Mouse (Mus musculus): ENCODE results near the gene Msx2.

DNA sequence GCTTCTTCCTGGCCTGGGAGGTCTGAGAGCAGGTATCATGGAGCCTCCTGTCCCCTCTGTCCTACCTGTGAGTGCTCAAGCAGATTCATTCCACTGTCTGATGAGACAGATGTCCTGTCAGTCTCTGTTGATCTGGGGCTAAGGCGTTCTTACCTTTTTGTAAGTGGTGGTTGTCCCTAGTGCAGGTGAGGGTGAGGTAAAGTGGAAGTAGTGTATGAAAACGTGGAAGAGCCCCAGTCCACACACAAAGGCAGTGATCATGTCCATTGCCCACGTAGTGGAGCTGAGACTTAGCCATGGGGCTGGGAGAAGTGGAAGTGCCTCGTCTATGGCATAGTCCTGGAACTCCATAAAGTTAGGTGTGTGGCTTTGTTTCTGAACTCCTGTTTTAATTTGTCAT, 51.7 kb downstream of the Msx2 start:
- TF ChIP-seq POLR2A (IDR thresholded peaks at IDR 0.05; ENCODE audit: control insufficient read depth, extremely low read depth, insufficient read depth, low read length, poor library complexity) = no peak
- no peak for TF ChIP-seq CTCF (IDR thresholded peaks at IDR 0.05; ENCODE audit: borderline replicate concordance, control insufficient read depth, extremely low read depth, insufficient read depth, low read length, poor library complexity)
